Mouse (Mus musculus) heart, adult 8-10 months (tissue): ENCODE results near the gene Map4k2. TPM values are rescaled to one million over a fixed set of nuclear protein-coding genes. Genes with fewer than 3 reads are reported as not detected.

ENCODE experiments used
- DNase-seq: peaks from one replicate; pipeline ENCODE4 v3.0.0; 2022; ENCODE audit warnings: low spot score
- microRNA-seq: library from miRNA; unstranded; fragments of <30 nt; microRNA quantifications from one replicate; pipeline ENCODE4 v1.2.0, GENCODE M21; 2022
- total RNA-seq, 4 experiments: library from RNA; stranded (reverse); gene quantifications; 2 replicates each; pipeline ENCODE4 v1.2.4; 2022

The Map4k2 gene
- total RNA-seq, 4 experiments from 2014 or later = 33.4 to 44.4 (median 34.7) TPM

DNA sequence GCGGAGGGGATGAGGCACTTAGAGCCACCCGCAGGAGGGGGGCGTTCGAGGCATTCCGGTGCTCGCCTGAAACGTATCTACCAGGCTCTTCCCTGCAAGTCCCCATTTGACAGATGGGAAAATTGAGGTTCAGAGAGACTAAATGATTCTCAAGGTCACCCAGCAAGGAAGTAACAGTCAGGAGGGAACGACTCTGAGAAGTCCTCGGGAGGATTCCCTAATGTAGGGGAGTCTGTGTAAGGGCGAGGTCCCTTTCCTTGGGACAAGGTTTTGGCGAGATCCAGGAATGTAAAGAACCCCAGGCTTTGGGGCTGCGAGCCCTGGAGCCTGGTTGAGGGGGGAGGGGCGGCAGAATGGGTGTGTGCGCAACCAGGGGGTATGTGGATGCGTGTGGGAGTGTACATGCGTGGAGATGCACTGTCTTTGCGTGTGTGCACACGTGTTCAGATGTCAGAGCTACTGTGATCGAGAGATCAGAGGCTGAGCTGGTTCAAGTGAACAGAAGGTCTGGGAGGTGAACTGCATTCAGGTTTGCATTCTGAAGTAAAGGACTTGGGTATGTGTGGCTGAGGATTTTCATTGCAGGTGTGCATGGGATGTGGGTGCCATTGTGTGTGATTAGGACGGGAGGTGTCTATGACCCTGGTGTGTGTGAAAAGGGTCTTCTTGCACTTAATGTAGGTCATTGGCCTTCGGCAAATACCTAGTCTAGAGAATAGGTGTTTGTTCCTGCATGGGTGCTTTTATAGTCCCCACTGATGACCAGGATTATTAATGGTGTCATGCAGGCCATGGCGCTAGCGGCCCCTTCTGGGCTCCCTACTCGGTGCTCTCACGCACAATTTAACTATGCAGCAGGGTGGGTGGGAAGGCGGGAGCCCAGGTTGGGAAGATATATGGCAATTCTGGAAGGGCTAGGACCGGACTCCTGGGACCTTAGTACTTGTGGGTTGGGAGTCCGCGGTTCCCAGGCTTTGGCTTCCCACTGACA lies 59.5 kb downstream of the Map4k2 start:
- DNase-seq = no peak

DNA sequence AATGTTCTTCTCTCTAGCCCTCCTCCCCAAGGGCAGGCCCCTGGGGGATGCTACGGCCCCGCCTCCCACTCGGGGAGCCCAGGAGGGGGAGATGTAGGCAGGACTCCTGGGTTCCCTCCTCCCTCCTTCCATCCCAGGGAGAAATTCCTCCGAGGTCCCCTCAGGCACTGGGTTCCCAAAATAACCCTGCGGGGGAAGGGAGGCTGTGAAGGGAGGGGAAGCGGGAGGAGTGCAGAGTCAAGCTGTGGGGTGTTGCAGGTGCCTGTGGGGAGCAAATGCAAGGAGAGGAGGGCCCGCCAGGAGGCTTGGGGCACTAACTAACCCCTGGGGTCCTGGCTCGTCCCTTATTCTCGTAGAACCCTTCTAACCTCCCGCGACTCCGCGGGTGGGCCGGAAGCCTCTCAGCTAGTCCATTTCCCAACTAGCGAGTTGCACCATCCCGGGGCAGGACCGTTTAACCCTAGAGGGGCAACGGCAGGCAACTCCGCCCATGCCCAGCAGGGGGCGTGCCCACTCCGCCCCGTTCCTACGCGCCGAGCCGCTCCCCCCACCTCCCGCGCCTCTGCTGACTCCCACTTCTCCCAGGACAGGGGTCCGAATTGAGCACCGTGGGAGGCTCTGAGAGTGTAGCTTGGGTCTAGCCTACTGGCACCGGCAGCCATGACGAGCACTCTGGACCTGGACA lies 60.3 kb downstream of the Map4k2 start:
- peak; percentile 88 for DNase-seq

DNA sequence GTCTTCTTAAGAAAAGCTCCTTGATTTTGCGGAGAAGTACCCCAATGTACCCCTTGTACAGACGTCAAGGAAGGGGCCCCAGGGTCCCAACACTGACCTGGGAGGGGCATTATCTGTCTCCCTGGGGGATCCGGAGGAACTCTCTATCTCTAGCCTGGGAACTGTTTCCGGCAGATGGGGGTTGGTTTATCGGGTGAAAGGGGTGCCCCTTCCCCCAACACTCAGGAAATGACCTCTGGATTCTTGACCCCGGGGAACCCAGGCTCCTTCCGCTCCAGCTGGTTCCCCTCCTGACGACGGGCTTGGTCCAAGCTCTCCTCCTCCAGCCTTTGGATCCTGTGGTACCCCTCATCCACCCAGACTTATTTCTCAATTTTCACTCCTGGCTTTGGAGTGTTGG lies 61.0 kb downstream of the Map4k2 start:
- peak; percentile 71 for DNase-seq

DNA sequence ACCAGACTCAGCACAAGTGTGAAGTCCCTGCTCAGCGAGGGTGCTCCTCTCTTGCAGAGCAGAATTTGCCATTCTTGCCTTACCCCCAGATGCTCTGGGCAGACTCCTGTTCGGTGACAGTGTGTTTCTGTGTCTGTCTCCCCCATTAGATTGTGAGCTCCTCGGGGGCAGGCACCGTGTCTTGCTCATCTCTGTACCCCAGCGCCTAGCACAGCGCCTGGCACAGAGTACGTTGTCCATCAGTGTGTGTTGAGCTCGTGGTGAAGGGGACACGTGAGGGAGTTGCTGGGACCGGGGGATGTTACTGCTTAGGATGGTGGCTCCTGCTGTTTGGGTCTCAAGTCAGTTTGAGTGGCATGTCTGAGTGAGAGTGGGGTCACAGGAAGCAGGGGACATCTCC lies 62.9 kb downstream of the Map4k2 start:
- no peak for DNase-seq

Small RNAs within 50 kb of the gene (microRNA-seq; reads per million reads assigned to microRNA genes)
- gene Mir6989 = 1.1 reads per million

Other genes starting within 250 kb of the Map4k2 start
- not detected for gene AC131692.1, start 246.7 kb upstream of the Map4k2 start, total RNA-seq
- gene Naaladl1, start 235.4 kb upstream of the Map4k2 start, total RNA-seq = not detected
- gene Sac3d1, start 222.5 kb upstream of the Map4k2 start, total RNA-seq = 10 to 100 TPM in 1 of 4 experiments, 1 to 10 TPM in 3; 8.0 to 10.4 (median 9.0) TPM
- gene Snx15, start 212.8 kb upstream of the Map4k2 start, total RNA-seq = 10 to 100 TPM; 14.8 to 18.0 (median 15.6) TPM
- gene Batf2, start 200.2 kb upstream of the Map4k2 start, total RNA-seq = 1 to 10 TPM in 1 of 4 experiments, under 1 TPM in 3; 0.31 to 1.4 (median 0.43) TPM
- gene Arl2, start 199.6 kb upstream of the Map4k2 start, total RNA-seq = 10 to 100 TPM; 77.6 to 82.7 (median 79.4) TPM
- not detected for gene Majin, start 156.7 kb upstream of the Map4k2 start, total RNA-seq
- gene Gpha2, start 114.8 kb upstream of the Map4k2 start, total RNA-seq = not detected
- gene Ppp2r5b, start 105.3 kb upstream of the Map4k2 start, total RNA-seq = 10 to 100 TPM; 32.9 to 35.9 (median 34.4) TPM
- 10 to 100 TPM; 22.3 to 28.0 (median 25.8) TPM for gene Atg2a, start 99.5 kb upstream of the Map4k2 start, total RNA-seq
- 10 to 100 TPM; 88.7 to 99.1 (median 92.3) TPM for gene Ehd1, start 64.4 kb upstream of the Map4k2 start, total RNA-seq
- 10 to 100 TPM; 14.7 to 17.1 (median 15.4) TPM for gene Cdc42bpg, start 34.7 kb upstream of the Map4k2 start, total RNA-seq
- gene Men1, start 6.2 kb upstream of the Map4k2 start, total RNA-seq = 10 to 100 TPM in 3 of 4 experiments, 1 to 10 TPM in 1; 10.0 to 16.0 (median 12.3) TPM
- 100 to 1,000 TPM in 1 of 4 experiments, 10 to 100 TPM in 3; 84.3 to 103 (median 91.3) TPM for gene Sf1, start 22.6 kb downstream of the Map4k2 start, total RNA-seq
- 1,000 to 10,000 TPM; 1,301 to 1,379 (median 1,330) TPM for gene Pygm, start 43.3 kb downstream of the Map4k2 start, total RNA-seq
- gene Rasgrp2, start 58.2 kb downstream of the Map4k2 start, total RNA-seq = 10 to 100 TPM; 31.2 to 51.0 (median 43.8) TPM
- gene Nrxn2, start 77.6 kb downstream of the Map4k2 start, total RNA-seq = 1 to 10 TPM; 3.3 to 6.8 (median 4.1) TPM
- under 1 TPM in 1 of 4 experiments, not detected in 3; 0.28 TPM for gene Slc22a12, start 201.9 kb downstream of the Map4k2 start, total RNA-seq